Mouse (Mus musculus): ENCODE data around the gene Cdkn1c. TPM values are rescaled to one million over a fixed set of nuclear protein-coding genes. Genes with fewer than 3 reads are reported as not detected.
A peak's percentile ranks its signal among the peaks of the same experiment; 100 is the strongest.

Gene Cdkn1c
- polyA plus RNA-seq, 1 experiment from 2014 or later: 372 TPM

- H3K36me3 ChIP-seq (ENCODE audit: control insufficient read depth, insufficient read depth, low read length): no peaks in the 10 kb centered on the region
- peaks cover 22% of the 10 kb centered on the region for H3K27me3 ChIP-seq (ENCODE audit: control insufficient read depth, insufficient read depth, low read length)
- H3K4me1 ChIP-seq (replicated peaks; ENCODE audit: control insufficient read depth, insufficient read depth, low read length): peaks cover 23% of the 10 kb centered on the region
- WGBS: 32% methylated on average over 14 of the region's 14 CpGs
- H3K9ac ChIP-seq (ENCODE audit: low read length): no peak overlapping the region
- H3K4me2 ChIP-seq (ENCODE audit: low read depth, low read length, severe bottlenecking): no peak overlapping the region
- peak; percentile 94 for DNase-seq (ENCODE audit: low spot score)
- peaks cover 2% of the 10 kb centered on the region; the same call in 1 of the 2 replicates for H3K9me3 ChIP-seq (ENCODE audit: control insufficient read depth, low read length)
- ATAC-seq (replicated peaks; ENCODE audit: low FRiP score): peak; percentile 29; the same call in 1 of the 2 replicates
- H3K27ac ChIP-seq (ENCODE audit: low read depth, low read length): no peak overlapping the region
- H3K4me3 ChIP-seq (ENCODE audit: low read depth, low read length): no peak overlapping the region
Observed at GRCm38 (mm10) chr7:143466099-143466677, 5.3 kb upstream of the Cdkn1c start.

- peak; percentile 80 for DNase-seq (ENCODE audit: low spot score)
- H3K9me3 ChIP-seq (ENCODE audit: control insufficient read depth, low read length): peaks cover 11% of the 10 kb centered on the region
- peaks cover 23% of the 10 kb centered on the region for H3K4me1 ChIP-seq (replicated peaks; ENCODE audit: control insufficient read depth, insufficient read depth, low read length)
- peak overlapping the region; percentile 27 for H3K4me3 ChIP-seq (ENCODE audit: low read depth, low read length)
- no peak for ATAC-seq (replicated peaks; ENCODE audit: low FRiP score)
- peak overlapping the region; percentile 52 for H3K4me2 ChIP-seq (ENCODE audit: low read depth, low read length, severe bottlenecking)
- H3K9ac ChIP-seq (ENCODE audit: low read length): peak overlapping the region; percentile 44
- H3K27ac ChIP-seq (ENCODE audit: low read depth, low read length): no peak overlapping the region
- peaks cover 25% of the 10 kb centered on the region for H3K27me3 ChIP-seq (ENCODE audit: control insufficient read depth, insufficient read depth, low read length)
- 28% methylated on average over 56 of the region's 56 CpGs for WGBS
- no peaks in the 10 kb centered on the region for H3K36me3 ChIP-seq (ENCODE audit: control insufficient read depth, insufficient read depth, low read length)
Observed at GRCm38 (mm10) chr7:143464811-143465560, 4.1 kb upstream of the Cdkn1c start.

DNA sequence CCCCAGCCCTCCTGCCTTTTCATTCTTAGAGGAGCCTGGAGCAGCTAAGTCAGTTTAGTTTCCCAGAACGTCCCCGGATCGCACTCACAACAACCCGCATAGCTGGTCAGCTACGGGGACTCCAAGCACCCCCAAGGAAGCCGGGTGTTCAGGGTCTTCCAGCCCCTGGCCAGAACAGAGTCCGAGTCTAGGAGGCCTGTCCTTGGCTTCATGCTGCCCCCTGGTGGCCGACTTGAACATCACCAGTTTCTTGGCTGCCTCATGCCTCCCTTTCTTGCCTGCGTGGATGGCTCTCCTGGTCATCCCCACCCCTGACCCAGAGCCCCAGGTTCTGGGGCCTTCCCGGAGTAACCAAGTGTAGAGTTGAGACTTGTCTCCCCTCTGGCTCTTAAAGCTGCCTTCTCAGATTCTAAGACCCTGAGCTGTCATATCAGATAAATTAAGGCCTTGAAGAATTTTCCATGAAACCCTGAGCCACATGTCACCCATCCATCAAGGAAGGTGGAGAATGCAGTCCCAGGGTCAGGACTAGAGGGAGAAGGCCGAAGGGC lies 3.1 kb upstream of the Cdkn1c start:
- Histone ChIP-seq H3K4me2 (ENCODE audit: low read depth, low read length, severe bottlenecking) (no peak overlapping the region; the same call in 1 of the 2 replicates), H3K4me3 (ENCODE audit: low read depth, low read length) (no peak overlapping the region), H3K27ac (ENCODE audit: low read depth, low read length) (no peak overlapping the region), H3K36me3 (ENCODE audit: control insufficient read depth, insufficient read depth, low read length) (no peaks in the 10 kb centered on the region), H3K9me3 (ENCODE audit: control insufficient read depth, low read length) (peaks cover 19% of the 10 kb centered on the region), H3K4me1 (replicated peaks; ENCODE audit: control insufficient read depth, insufficient read depth, low read length) (peaks cover 23% of the 10 kb centered on the region), H3K27me3 (ENCODE audit: control insufficient read depth, insufficient read depth, low read length) (peaks cover 24% of the 10 kb centered on the region), H3K9ac (ENCODE audit: low read length) (no peak overlapping the region; the same call in 1 of the 2 replicates)
- DNase-seq (ENCODE audit: low spot score) (peak; percentile 91), ATAC-seq (replicated peaks; ENCODE audit: low FRiP score) (no peak)
- WGBS: 35% methylated on average over 11 of the region's 11 CpGs

DNA sequence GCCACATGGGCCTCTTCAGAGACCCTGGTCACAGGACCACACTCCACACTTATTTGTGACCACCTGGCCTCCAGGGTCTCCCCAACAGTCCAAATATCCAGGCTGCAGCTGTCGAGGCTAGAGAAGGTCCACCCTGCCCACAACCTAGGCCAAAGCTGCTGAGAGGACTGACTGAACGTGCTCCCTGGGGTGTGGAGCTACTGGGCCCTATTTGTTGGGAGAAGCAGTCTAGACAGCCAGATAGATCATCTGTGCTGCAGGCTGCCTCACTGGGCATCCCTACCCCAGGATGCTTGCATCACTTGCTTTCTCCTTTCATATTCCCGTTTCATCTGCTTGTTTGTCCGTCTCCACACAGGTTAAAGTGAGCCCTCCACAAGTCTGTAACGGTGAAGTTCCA lies 1.7 kb upstream of the Cdkn1c start:
- Histone ChIP-seq H3K27me3 (ENCODE audit: control insufficient read depth, insufficient read depth, low read length) (peaks cover 30% of the 10 kb centered on the region), H3K9me3 (ENCODE audit: control insufficient read depth, low read length) (peaks cover 19% of the 10 kb centered on the region), H3K4me2 (ENCODE audit: low read depth, low read length, severe bottlenecking) (no peak overlapping the region), H3K4me3 (ENCODE audit: low read depth, low read length) (no peak overlapping the region), H3K36me3 (ENCODE audit: control insufficient read depth, insufficient read depth, low read length) (no peaks in the 10 kb centered on the region), H3K27ac (ENCODE audit: low read depth, low read length) (no peak overlapping the region), H3K9ac (ENCODE audit: low read length) (no peak overlapping the region), H3K4me1 (replicated peaks; ENCODE audit: control insufficient read depth, insufficient read depth, low read length) (peaks cover 19% of the 10 kb centered on the region; the same call in 1 of the 2 replicates)
- WGBS: 79% methylated on average over 5 of the region's 5 CpGs
- ATAC-seq (replicated peaks; ENCODE audit: low FRiP score) (no peak), DNase-seq (ENCODE audit: low spot score) (no peak)

DNA sequence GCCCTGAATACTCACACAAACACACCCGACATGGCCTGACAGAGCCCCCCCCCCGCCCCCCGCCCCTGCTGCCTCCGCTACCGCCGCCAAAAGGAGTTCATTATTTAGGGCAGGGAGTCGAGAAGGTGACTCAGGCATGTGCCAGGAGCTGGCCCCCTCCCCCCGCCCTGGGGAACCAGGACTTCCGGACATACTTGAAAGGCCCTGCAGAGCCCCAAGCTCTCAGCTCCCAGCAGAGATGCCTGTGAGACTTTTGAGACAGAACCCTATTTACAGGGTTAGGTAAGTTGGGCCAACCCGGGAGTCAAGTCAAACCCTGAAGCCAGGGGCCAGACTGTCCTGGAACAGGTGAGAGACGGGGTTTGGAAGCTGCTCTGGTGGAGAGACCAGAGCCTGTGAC lies 1.1 kb upstream of the Cdkn1c start:
- H3K9ac ChIP-seq (ENCODE audit: low read length): no peak overlapping the region
- H3K4me2 ChIP-seq (ENCODE audit: low read depth, low read length, severe bottlenecking): no peak overlapping the region
- peaks cover 15% of the 10 kb centered on the region; the same call in 1 of the 2 replicates for H3K4me1 ChIP-seq (replicated peaks; ENCODE audit: control insufficient read depth, insufficient read depth, low read length)
- H3K27me3 ChIP-seq (ENCODE audit: control insufficient read depth, insufficient read depth, low read length): peaks cover 33% of the 10 kb centered on the region
- ATAC-seq (replicated peaks; ENCODE audit: low FRiP score) (no peak), DNase-seq (ENCODE audit: low spot score) (no peak)
- no peak overlapping the region for H3K4me3 ChIP-seq (ENCODE audit: low read depth, low read length)
- no peak overlapping the region for H3K27ac ChIP-seq (ENCODE audit: low read depth, low read length)
- H3K9me3 ChIP-seq (ENCODE audit: control insufficient read depth, low read length): peaks cover 19% of the 10 kb centered on the region
- H3K36me3 ChIP-seq (ENCODE audit: control insufficient read depth, insufficient read depth, low read length): no peaks in the 10 kb centered on the region
- WGBS: 43% methylated on average over 11 of the region's 11 CpGs

DNA sequence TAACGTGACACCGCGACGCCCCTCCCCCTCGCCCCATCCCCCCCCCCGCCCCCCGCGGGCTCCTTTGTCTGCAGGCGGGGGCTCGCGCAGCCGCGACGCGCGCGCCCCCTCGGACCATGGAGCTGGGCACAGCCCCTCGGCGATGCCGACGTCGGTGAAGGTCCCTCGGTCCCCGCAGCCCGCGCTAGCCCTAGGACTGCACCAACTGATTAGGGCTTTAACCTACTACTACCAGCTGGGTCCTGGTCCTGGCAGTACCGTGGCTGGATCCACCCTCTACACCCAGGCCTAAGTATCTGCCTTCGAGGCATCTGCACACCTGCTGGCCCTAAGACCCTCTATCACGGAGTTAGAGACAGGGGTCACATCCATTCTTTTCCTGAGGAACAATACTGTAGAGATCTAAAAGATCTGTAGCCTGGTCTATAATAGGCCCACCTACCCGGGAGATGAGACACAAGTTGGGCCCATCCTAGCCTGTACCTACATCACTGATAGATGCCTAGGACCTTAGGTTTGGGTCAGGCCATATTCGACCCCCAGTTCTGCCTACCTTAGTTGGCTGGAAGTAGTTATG lies 532 bp upstream of the Cdkn1c start:
- Histone ChIP-seq H3K27me3 (ENCODE audit: control insufficient read depth, insufficient read depth, low read length) (peaks cover 33% of the 10 kb centered on the region), H3K4me3 (ENCODE audit: low read depth, low read length) (peak overlapping the region; percentile 5; the same call in 1 of the 2 replicates), H3K27ac (ENCODE audit: low read depth, low read length) (no peak overlapping the region), H3K9me3 (ENCODE audit: control insufficient read depth, low read length) (peaks cover 19% of the 10 kb centered on the region), H3K4me1 (replicated peaks; ENCODE audit: control insufficient read depth, insufficient read depth, low read length) (peaks cover 15% of the 10 kb centered on the region; the same call in 1 of the 2 replicates), H3K9ac (ENCODE audit: low read length) (peak overlapping the region; percentile 17; the same call in 1 of the 2 replicates), H3K36me3 (ENCODE audit: control insufficient read depth, insufficient read depth, low read length) (no peaks in the 10 kb centered on the region), H3K4me2 (ENCODE audit: low read depth, low read length, severe bottlenecking) (peak overlapping the region; percentile 22)
- no peak for DNase-seq (ENCODE audit: low spot score)
- 28% methylated on average over 28 of the region's 32 CpGs for WGBS
- peak; percentile 57 for ATAC-seq (replicated peaks; ENCODE audit: low FRiP score)

DNA sequence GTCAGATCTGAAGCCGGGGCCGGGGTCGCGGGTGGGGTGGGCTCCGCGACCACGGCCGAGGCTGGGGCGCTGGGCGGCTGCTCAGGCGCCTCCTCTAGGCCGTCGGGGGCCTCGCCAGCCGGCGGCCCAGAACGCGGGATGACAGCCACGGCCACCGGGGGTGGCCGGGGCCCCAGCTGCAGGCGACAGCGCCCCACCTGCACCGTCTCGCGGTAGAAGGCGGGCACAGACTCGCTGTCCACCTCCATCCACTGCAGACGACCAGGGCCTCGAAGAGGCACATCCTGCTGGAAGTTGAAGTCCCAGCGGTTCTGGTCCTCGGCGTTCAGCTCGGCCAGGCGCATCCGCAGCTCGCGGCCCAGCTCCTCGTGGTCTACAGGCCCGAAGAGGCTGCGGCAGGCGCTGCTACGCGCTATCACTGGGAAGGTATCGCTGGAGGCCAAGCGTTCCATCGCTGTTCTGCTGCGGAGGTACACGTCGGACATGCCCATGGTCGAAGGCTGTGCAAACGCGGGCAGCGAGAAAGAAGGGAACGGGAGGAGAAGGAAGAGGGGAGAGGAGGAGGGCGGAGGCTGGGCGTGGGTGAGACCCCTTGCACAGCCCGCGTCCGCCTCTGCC lies 524 bp downstream of the Cdkn1c start:
- Histone ChIP-seq H3K4me1 (replicated peaks; ENCODE audit: control insufficient read depth, insufficient read depth, low read length) (peaks cover 13% of the 10 kb centered on the region; the same call in 1 of the 2 replicates), H3K27me3 (ENCODE audit: control insufficient read depth, insufficient read depth, low read length) (peaks cover 26% of the 10 kb centered on the region), H3K27ac (ENCODE audit: low read depth, low read length) (peak overlapping the region; percentile 31; the same call in 1 of the 2 replicates), H3K4me2 (ENCODE audit: low read depth, low read length, severe bottlenecking) (peak overlapping the region; percentile 51), H3K4me3 (ENCODE audit: low read depth, low read length) (peak overlapping the region; percentile 45), H3K9me3 (ENCODE audit: control insufficient read depth, low read length) (peaks cover 19% of the 10 kb centered on the region), H3K36me3 (ENCODE audit: control insufficient read depth, insufficient read depth, low read length) (no peaks in the 10 kb centered on the region), H3K9ac (ENCODE audit: low read length) (peak overlapping the region; percentile 62)
- peak; percentile 61 for DNase-seq (ENCODE audit: low spot score)
- WGBS: 36% methylated on average over 59 of the region's 60 CpGs
- no peak for ATAC-seq (replicated peaks; ENCODE audit: low FRiP score)

All from forebrain, embryonic 11.5 days (tissue).